Mouse (Mus musculus): ENCODE data around the gene Phf11b. TPM values are rescaled to one million over a fixed set of nuclear protein-coding genes. Genes with fewer than 3 reads are reported as not detected.
"Not testable (repeated sequence)": the region's sequence is repeated elsewhere in the genome, so short reads cannot be mapped to it uniquely, and the experiment has no call there.

Phf11b gene
- polyA plus RNA-seq, 1 experiment: 10.0 TPM

DNA sequence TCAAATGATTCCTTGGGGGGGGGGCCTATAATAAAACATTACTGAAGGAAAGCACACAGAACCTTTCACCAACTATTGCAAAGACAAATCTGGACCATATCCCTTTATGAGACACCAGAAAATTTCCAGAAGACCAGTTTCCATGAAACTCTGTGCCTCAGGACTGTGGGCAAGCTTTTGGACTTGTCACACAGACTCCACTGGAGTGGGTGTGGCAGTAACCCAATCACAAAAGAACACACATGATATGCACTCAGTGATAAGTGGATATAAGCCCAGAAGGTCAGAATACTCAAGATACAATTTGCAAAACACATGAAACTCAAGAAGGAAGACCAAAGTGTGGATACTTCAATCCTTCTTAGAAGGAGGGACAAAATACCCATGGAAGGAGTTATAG lies 49.4 kb downstream of the Phf11b start:
- not testable (repeated sequence) for H3K4me1 ChIP-seq (ENCODE audit: control insufficient read depth, insufficient read depth, low read length); H3K27ac ChIP-seq (ENCODE audit: control insufficient read depth, insufficient read depth, low read depth, low read length, poor library complexity); H3K4me3 ChIP-seq (replicated peaks; ENCODE audit: control insufficient read depth, low read depth, low read length)

- H3K27ac ChIP-seq (ENCODE audit: control insufficient read depth, insufficient read depth, low read depth, low read length, poor library complexity); H3K4me3 ChIP-seq (replicated peaks; ENCODE audit: control insufficient read depth, low read depth, low read length); H3K4me1 ChIP-seq (ENCODE audit: control insufficient read depth, insufficient read depth, low read length): not testable (repeated sequence)
- WGBS: 89% methylated on average over 4 of the region's 4 CpGs
Measured at GRCm38 (mm10) chr14:59274961-59275360, 66.2 kb downstream of the Phf11b start.

Other genes with a start within 250 kb of the Phf11b start
- gene 1700129C05Rik, start 198.5 kb downstream of the Phf11b start, polyA plus RNA-seq (2011; ENCODE audit: insufficient read depth, insufficient read length, low replicate concordance, missing spikeins): not detected in 2 replicates
- not detected in 2 replicates for gene Gm5142, start 162.6 kb downstream of the Phf11b start, polyA plus RNA-seq (2011; ENCODE audit: insufficient read depth, insufficient read length, low replicate concordance, missing spikeins)
- gene Rcbtb1, start 140.1 kb downstream of the Phf11b start, polyA plus RNA-seq (2011; ENCODE audit: insufficient read depth, insufficient read length, low replicate concordance, missing spikeins): 5.9 and 13.7 TPM in 2 replicates
- not detected in 2 replicates for gene Gm6904, start 81.1 kb downstream of the Phf11b start, polyA plus RNA-seq (2011; ENCODE audit: insufficient read depth, insufficient read length, low replicate concordance, missing spikeins)
- 1.0 and 1.2 TPM in 2 replicates for gene Phf11a, start 43.8 kb downstream of the Phf11b start, polyA plus RNA-seq (2011; ENCODE audit: insufficient read depth, insufficient read length, low replicate concordance, missing spikeins)
- 3.8 and 8.3 TPM in 2 replicates for gene Phf11d, start 24.1 kb upstream of the Phf11b start, polyA plus RNA-seq (2011; ENCODE audit: insufficient read depth, insufficient read length, low replicate concordance, missing spikeins)
- gene Phf11c, start 54.0 kb upstream of the Phf11b start, polyA plus RNA-seq (2011; ENCODE audit: insufficient read depth, insufficient read length, low replicate concordance, missing spikeins): 1.8 and 4.1 TPM in 2 replicates
- gene Setdb2, start 99.5 kb upstream of the Phf11b start, polyA plus RNA-seq (2011; ENCODE audit: insufficient read depth, insufficient read length, low replicate concordance, missing spikeins): 7.2 and 8.6 TPM in 2 replicates
- 11.7 and 11.8 TPM in 2 replicates for gene Cab39l, start 99.6 kb upstream of the Phf11b start, polyA plus RNA-seq (2011; ENCODE audit: insufficient read depth, insufficient read length, low replicate concordance, missing spikeins)